Mouse (Mus musculus) heart, postnatal 0 days (tissue): ENCODE measurements at regions not wholly inside any gene's neighbourhood (a gene's known extent, or its start where the extent isn't known, plus 50 kb on each side); places are given as distances from the start of the nearest gene placed in this dataset.

Source experiments
- CTCF ChIP-seq: IDR thresholded peaks from 2 replicates; pipeline ENCODE4 v1.5.1; 2016; ENCODE audit warnings: antibody characterized with exemption, control low read depth, low read depth
- EP300 ChIP-seq: IDR thresholded peaks from 2 replicates; pipeline ENCODE4 v1.6.1; 2016; ENCODE audit warnings: antibody characterized with exemption, low read depth

DNA sequence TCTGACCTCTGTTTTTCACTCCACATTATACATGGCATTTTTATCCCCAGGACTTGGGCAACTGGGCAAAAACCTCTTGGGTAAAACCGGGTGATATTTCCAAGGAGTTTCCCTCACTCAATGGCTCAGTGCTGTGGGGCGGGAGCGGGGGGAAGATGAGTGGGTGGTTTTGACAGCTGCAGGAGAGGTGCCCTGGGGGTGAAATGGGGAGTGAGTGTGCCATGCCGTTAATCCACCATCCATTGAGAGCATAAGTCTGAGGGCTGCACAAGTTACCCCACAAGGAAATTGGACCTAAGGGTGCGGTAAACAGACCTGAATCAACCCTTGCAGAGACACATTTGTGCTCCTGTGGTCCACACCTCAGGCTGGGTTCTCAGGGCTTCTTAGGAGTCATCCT is 155.8 kb upstream of the Rasgrp1 start:
- TF ChIP-seq CTCF: no peak
- TF ChIP-seq EP300: no peak
